Mouse (Mus musculus) lung, embryonic 16.5 days (tissue): Measurements from ENCODE around the gene Capzb. TPM values are rescaled to one million over a fixed set of nuclear protein-coding genes. Genes with fewer than 3 reads are reported as not detected.

ENCODE experiments used
- ATAC-seq: fragments of 200-750 bp; cut with Nextera tagmentation; 2 replicates; pipeline ENCODE4 v1.8.0; 2017; ENCODE audit warnings: low read depth, mild to moderate bottlenecking, moderate library complexity
- H3K27ac ChIP-seq: fragments of 300-500 bp; sonication (generic); 2 replicates; pipeline ENCODE4 v1.5.1; 2014; ENCODE audit warnings: mild to moderate bottlenecking, control low read depth, low read length
- H3K27me3 ChIP-seq: fragments of 300-500 bp; sonication (generic); 2 replicates; pipeline ENCODE4 v1.6.1; 2014; ENCODE audit warnings: low read depth, low read length, mixed read lengths; ENCODE audit not compliant: control insufficient read depth, insufficient read depth
- H3K36me3 ChIP-seq: fragments of 300-500 bp; sonication (generic); 2 replicates; pipeline ENCODE4 v1.6.1; 2014; ENCODE audit warnings: low read length; ENCODE audit not compliant: control insufficient read depth, insufficient read depth
- H3K4me1 ChIP-seq: fragments of 300-500 bp; sonication (generic); replicated peaks from 2 replicates; pipeline ENCODE4 v1.6.1; 2014; ENCODE audit warnings: low read length, mixed read lengths; ENCODE audit not compliant: control insufficient read depth, insufficient read depth
- H3K4me2 ChIP-seq: fragments of 300-500 bp; sonication (generic); 2 replicates; pipeline ENCODE4 v1.6.1; 2014; ENCODE audit warnings: low read depth, low read length, control low read depth
- H3K4me3 ChIP-seq: fragments of 300-500 bp; sonication (generic); 2 replicates; pipeline ENCODE4 v1.5.1; 2014; ENCODE audit warnings: mild to moderate bottlenecking, low read length, control low read depth
- H3K9ac ChIP-seq: fragments of 300-500 bp; sonication (generic); 2 replicates; pipeline ENCODE4 v1.6.1; 2014; ENCODE audit warnings: low read length, control low read depth
- H3K9me3 ChIP-seq: fragments of 300-500 bp; sonication (generic); 2 replicates; pipeline ENCODE4 v1.6.1; 2016; ENCODE audit warnings: low read length; ENCODE audit not compliant: control insufficient read depth
- WGBS: fragments of 180-500 bp; shearing (Covaris S2); extraction: QIAGEN DNeasy Blood & Tissue Kit; methylation state at CpG from one replicate; pipeline ENCODE4 v1.1.7; 2014; 5-methylcytosine and 5-hydroxymethylcytosine counted together
- polyA plus RNA-seq: library from polyadenylated mRNA; unstranded; fragments of >200 nt; fragmentation: Nextera tagmentation; extraction: Ambion mirVana; gene quantifications from 2 replicates; pipeline ENCODE4 v1.2.1, GENCODE M21; 2015

The Capzb gene
- polyA plus RNA-seq, 1 experiment from 2014 or later, result 473 TPM

GRCm38 (mm10) chr4:139262981-139263380, 70.3 kb downstream of the Capzb start:
- no peak for ATAC-seq
- no peak overlapping the region for H3K4me2 ChIP-seq
- no peaks in the 10 kb centered on the region for H3K9me3 ChIP-seq
- H3K36me3 ChIP-seq, result peaks cover 36% of the 10 kb centered on the region
- H3K9ac ChIP-seq, result no peak overlapping the region
- H3K27me3 ChIP-seq, result no peaks in the 10 kb centered on the region
- H3K4me3 ChIP-seq, result no peak overlapping the region
- WGBS, result 92% methylated on average over 6 of the region's 6 CpGs
- H3K4me1 ChIP-seq, result peaks cover 10% of the 10 kb centered on the region
- no peak overlapping the region for H3K27ac ChIP-seq

- peaks cover 29% of the 10 kb centered on the region for H3K36me3 ChIP-seq
- no peak overlapping the region for H3K27ac ChIP-seq
- no peak overlapping the region for H3K4me3 ChIP-seq
- 83% methylated on average over 13 of the region's 13 CpGs for WGBS
- no peak overlapping the region for H3K4me2 ChIP-seq
- H3K4me1 ChIP-seq, result no peaks in the 10 kb centered on the region
- H3K9me3 ChIP-seq, result no peaks in the 10 kb centered on the region
- ATAC-seq, result no peak
- no peak overlapping the region for H3K9ac ChIP-seq
- H3K27me3 ChIP-seq, result no peaks in the 10 kb centered on the region
Observed at GRCm38 (mm10) chr4:139265783-139266499, 73.2 kb downstream of the Capzb start.

GRCm38 (mm10) chr4:139266500-139266865, 73.8 kb downstream of the Capzb start:
- ATAC-seq, result no peak
- peaks cover 29% of the 10 kb centered on the region for H3K36me3 ChIP-seq
- 88% methylated on average over 7 of the region's 7 CpGs for WGBS

DNA sequence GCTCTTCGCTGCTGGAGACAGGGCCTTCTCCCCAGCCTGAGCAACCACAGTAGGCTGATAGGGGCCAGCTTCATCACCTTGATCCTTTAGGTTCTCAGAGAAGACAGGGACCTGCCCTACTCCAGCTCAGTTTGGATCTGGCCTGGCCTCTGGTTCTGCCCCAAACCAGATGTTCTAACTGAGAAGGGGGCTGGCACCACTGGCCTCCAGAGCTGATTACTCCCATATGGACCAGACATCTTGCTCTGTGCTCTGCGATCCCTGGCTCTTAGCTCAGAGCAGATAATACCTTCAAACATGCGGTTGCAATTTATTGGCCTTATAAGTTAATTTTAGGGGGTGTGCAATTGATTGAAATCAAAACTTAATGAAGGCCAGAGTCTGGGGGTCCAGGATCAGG, 74.6 kb downstream of the Capzb start:
- no peaks in the 10 kb centered on the region for H3K4me1 ChIP-seq
- peaks cover 27% of the 10 kb centered on the region for H3K36me3 ChIP-seq
- H3K27me3 ChIP-seq, result no peaks in the 10 kb centered on the region
- H3K9me3 ChIP-seq, result no peaks in the 10 kb centered on the region
- H3K4me2 ChIP-seq, result no peak overlapping the region
- no peak overlapping the region for H3K27ac ChIP-seq
- no peak overlapping the region for H3K9ac ChIP-seq
- no peak overlapping the region for H3K4me3 ChIP-seq
- 77% methylated on average over 3 of the region's 3 CpGs for WGBS
- ATAC-seq, result no peak

More at GRCm38 (mm10) chr4:139266500-139266865, 73.8 kb downstream of the Capzb start:
- H3K9ac ChIP-seq, result no peak overlapping the region
- H3K27ac ChIP-seq, result no peak overlapping the region
- no peak overlapping the region for H3K4me3 ChIP-seq
- no peak overlapping the region for H3K4me2 ChIP-seq
- no peaks in the 10 kb centered on the region for H3K4me1 ChIP-seq
- no peaks in the 10 kb centered on the region for H3K27me3 ChIP-seq
- no peaks in the 10 kb centered on the region for H3K9me3 ChIP-seq

GRCm38 (mm10) chr4:139268242-139268641, 75.5 kb downstream of the Capzb start:
- no peaks in the 10 kb centered on the region for H3K4me1 ChIP-seq
- no peak for ATAC-seq
- H3K9me3 ChIP-seq, result no peaks in the 10 kb centered on the region
- H3K4me2 ChIP-seq, result no peak overlapping the region
- WGBS, result 95% methylated on average over 1 of the region's 1 CpGs
- H3K36me3 ChIP-seq, result peaks cover 21% of the 10 kb centered on the region
- H3K9ac ChIP-seq, result no peak overlapping the region
- no peak overlapping the region for H3K4me3 ChIP-seq
- H3K27me3 ChIP-seq, result no peaks in the 10 kb centered on the region
- H3K27ac ChIP-seq, result no peak overlapping the region

GRCm38 (mm10) chr4:139270168-139270567, 77.5 kb downstream of the Capzb start:
- Histone ChIP-seq H3K4me1 (no peaks in the 10 kb centered on the region), H3K27ac (no peak overlapping the region), H3K4me3 (no peak overlapping the region), H3K27me3 (no peaks in the 10 kb centered on the region), H3K4me2 (no peak overlapping the region), H3K9me3 (no peaks in the 10 kb centered on the region), H3K9ac (no peak overlapping the region), H3K36me3 (peaks cover 10% of the 10 kb centered on the region)
- 90% methylated on average over 3 of the region's 3 CpGs for WGBS
- ATAC-seq, result no peak

DNA sequence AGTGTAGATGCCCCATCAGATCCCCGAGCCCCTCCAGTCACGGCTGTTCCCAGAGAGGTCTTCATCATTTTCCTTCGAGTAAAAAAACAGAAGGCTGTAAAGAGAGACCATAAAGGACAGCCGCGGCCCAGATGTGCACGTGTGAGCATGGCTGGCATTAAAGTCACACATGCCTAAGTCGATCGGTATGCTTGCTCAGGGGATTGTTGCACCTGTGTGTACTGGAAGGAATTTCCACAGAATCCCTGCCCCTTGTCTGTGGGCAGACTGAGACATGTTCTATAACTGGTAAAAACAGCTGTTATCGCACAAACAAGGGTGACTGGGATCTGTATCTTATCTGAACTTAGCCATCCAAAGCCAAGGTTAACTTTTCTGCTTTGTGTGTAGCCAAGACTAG, 78.9 kb downstream of the Capzb start:
- H3K4me3 ChIP-seq, result no peak overlapping the region
- no peak for ATAC-seq

GRCm38 (mm10) chr4:139272951-139273680, 80.4 kb downstream of the Capzb start:
- 91% methylated on average over 10 of the region's 10 CpGs for WGBS
- H3K4me2 ChIP-seq, result no peak overlapping the region
- no peak overlapping the region for H3K9ac ChIP-seq
- no peaks in the 10 kb centered on the region for H3K4me1 ChIP-seq
- no peaks in the 10 kb centered on the region for H3K27me3 ChIP-seq
- H3K9me3 ChIP-seq, result no peaks in the 10 kb centered on the region
- H3K27ac ChIP-seq, result no peak overlapping the region
- H3K4me3 ChIP-seq, result no peak overlapping the region
- ATAC-seq, result no peak
- peaks cover 2% of the 10 kb centered on the region; the same call in 1 of the 2 replicates for H3K36me3 ChIP-seq

More for the DNA sequence above, 78.9 kb downstream of the Capzb start:
- Histone ChIP-seq H3K4me2 (no peak overlapping the region), H3K27ac (no peak overlapping the region), H3K9ac (no peak overlapping the region), H3K27me3 (no peaks in the 10 kb centered on the region), H3K36me3 (peaks cover 2% of the 10 kb centered on the region), H3K4me1 (no peaks in the 10 kb centered on the region), H3K9me3 (no peaks in the 10 kb centered on the region)
- 83% methylated on average over 9 of the region's 9 CpGs for WGBS

DNA sequence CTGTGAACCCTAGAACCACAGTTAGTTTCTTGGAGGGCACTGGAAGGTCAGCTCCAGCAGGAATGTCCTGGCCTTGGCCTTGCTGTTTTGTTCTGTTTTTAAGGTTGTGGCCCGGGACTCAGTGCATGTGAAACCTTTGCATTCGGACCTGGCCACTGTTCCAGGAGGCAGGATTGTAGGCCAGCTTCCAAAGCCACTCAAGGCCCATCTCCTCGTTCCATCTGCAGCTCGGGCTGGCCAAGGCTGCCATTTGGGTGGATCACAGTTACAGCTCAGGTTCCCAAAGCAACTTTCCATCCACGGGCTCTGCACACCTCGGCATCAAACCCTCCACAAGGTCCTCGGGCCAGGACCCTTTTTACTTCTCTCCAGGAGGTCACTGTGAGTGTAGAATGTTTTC, 81.9 kb downstream of the Capzb start:
- Histone ChIP-seq H3K4me2 (no peak overlapping the region), H3K9ac (no peak overlapping the region), H3K4me3 (no peak overlapping the region), H3K27me3 (no peaks in the 10 kb centered on the region), H3K36me3 (no peaks in the 10 kb centered on the region), H3K4me1 (no peaks in the 10 kb centered on the region), H3K9me3 (no peaks in the 10 kb centered on the region), H3K27ac (no peak overlapping the region)
- 86% methylated on average over 7 of the region's 7 CpGs for WGBS
- ATAC-seq, result no peak
